Mouse (Mus musculus): ENCODE measurements around the gene A230072I06Rik.

- no peak for TF ChIP-seq CTCF (IDR thresholded peaks at IDR 0.05; ENCODE audit: control insufficient read depth, insufficient read depth, insufficient read length)
- no peak for TF ChIP-seq MYOD1 (IDR thresholded peaks at IDR 0.05; ENCODE audit: control insufficient read depth, insufficient read length, low read depth)
- TF ChIP-seq MYOG (IDR thresholded peaks at IDR 0.05; ENCODE audit: control insufficient read depth, extremely low read depth, insufficient read length), result no peak
- no peak for TF ChIP-seq USF1 (IDR thresholded peaks at IDR 0.05; ENCODE audit: low read depth)
- TF ChIP-seq CEBPB (IDR thresholded peaks at IDR 0.05; ENCODE audit: low read depth), result no peak
- no peak for TF ChIP-seq FOSL1 (IDR thresholded peaks at IDR 0.05; ENCODE audit: insufficient read depth, low read length, poor library complexity, severe bottlenecking)
Measured at GRCm38 (mm10) chr8:12234039-12234438, 44.6 kb upstream of the A230072I06Rik start.

Data from C2C12 (cell line).